Mouse (Mus musculus): ENCODE measurements around the gene Nfatc3. TPM values are rescaled to one million over a fixed set of nuclear protein-coding genes. Genes with fewer than 3 reads are reported as not detected.

The Nfatc3 gene
- polyA plus RNA-seq, 1 experiment, result 11.1 TPM

DNA sequence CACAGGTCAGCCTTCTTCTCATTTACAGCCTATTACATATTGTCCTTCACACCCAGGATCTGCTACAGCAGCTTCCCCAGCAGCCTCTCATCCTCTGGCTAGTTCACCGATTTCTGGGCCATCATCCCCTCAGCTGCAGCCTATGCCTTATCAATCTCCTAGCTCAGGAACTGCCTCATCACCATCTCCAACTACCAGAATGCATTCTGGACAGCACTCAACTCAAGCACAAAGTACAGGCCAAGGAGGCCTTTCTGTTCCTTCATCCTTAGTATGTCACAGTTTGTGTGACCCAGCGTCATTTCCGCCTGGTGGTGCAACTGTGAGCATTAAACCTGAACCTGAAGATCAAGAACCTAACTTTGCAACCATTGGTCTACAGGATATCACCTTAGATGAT lies 50.1 kb downstream of the Nfatc3 start:
- DNase-seq, result no peak
- WGBS, result 95% methylated on average over 3 of the region's 3 CpGs
- H3K4me1 ChIP-seq (ENCODE audit: control insufficient read depth, insufficient read depth, low read length), result no peaks in the 10 kb centered on the region
- H3K27me3 ChIP-seq (ENCODE audit: control insufficient read depth, insufficient read depth, low read length), result no peaks in the 10 kb centered on the region
- no peak overlapping the region for H3K4me3 ChIP-seq (replicated peaks; ENCODE audit: insufficient read depth, low read depth, low read length)
- no peak overlapping the region for H3K27ac ChIP-seq (ENCODE audit: insufficient read depth, low read length)
- TF ChIP-seq CTCF (IDR thresholded peaks at IDR 0.05; ENCODE audit: borderline replicate concordance, insufficient read depth, low read depth, low read length) (no peak), POLR2A (IDR thresholded peaks at IDR 0.05; ENCODE audit: borderline replicate concordance, insufficient read depth, low read length) (no peak)

- Histone ChIP-seq H3K27me3 (ENCODE audit: control insufficient read depth, insufficient read depth, low read length) (no peaks in the 10 kb centered on the region), H3K4me3 (replicated peaks; ENCODE audit: insufficient read depth, low read depth, low read length) (no peak overlapping the region), H3K4me1 (ENCODE audit: control insufficient read depth, insufficient read depth, low read length) (no peaks in the 10 kb centered on the region), H3K27ac (ENCODE audit: insufficient read depth, low read length) (no peak overlapping the region)
- TF ChIP-seq CTCF (IDR thresholded peaks at IDR 0.05; ENCODE audit: borderline replicate concordance, insufficient read depth, low read depth, low read length) (no peak), POLR2A (IDR thresholded peaks at IDR 0.05; ENCODE audit: borderline replicate concordance, insufficient read depth, low read length) (no peak)
- 95% methylated on average over 2 of the region's 2 CpGs for WGBS
- DNase-seq, result no peak
These were observed 53.4 kb downstream of the Nfatc3 start for GRCm38 (mm10) chr8:106112041-106112440.

GRCm38 (mm10) chr8:106112514-106112913 lies 53.9 kb downstream of the Nfatc3 start:
- no peak for TF ChIP-seq CTCF (IDR thresholded peaks at IDR 0.05; ENCODE audit: borderline replicate concordance, insufficient read depth, low read depth, low read length)
- TF ChIP-seq POLR2A (IDR thresholded peaks at IDR 0.05; ENCODE audit: borderline replicate concordance, insufficient read depth, low read length), result no peak
- no peak for DNase-seq
- Histone ChIP-seq H3K27ac (ENCODE audit: insufficient read depth, low read length) (no peak overlapping the region), H3K4me1 (ENCODE audit: control insufficient read depth, insufficient read depth, low read length) (no peaks in the 10 kb centered on the region), H3K4me3 (replicated peaks; ENCODE audit: insufficient read depth, low read depth, low read length) (no peak overlapping the region), H3K27me3 (ENCODE audit: control insufficient read depth, insufficient read depth, low read length) (no peaks in the 10 kb centered on the region)
- 95% methylated on average over 1 of the region's 1 CpGs for WGBS

GRCm38 (mm10) chr8:106115897-106116296 lies 57.3 kb downstream of the Nfatc3 start:
- WGBS, result 94% methylated on average over 3 of the region's 3 CpGs
- DNase-seq, result no peak
- Histone ChIP-seq H3K4me3 (replicated peaks; ENCODE audit: insufficient read depth, low read depth, low read length) (no peak overlapping the region), H3K4me1 (ENCODE audit: control insufficient read depth, insufficient read depth, low read length) (no peaks in the 10 kb centered on the region), H3K27me3 (ENCODE audit: control insufficient read depth, insufficient read depth, low read length) (no peaks in the 10 kb centered on the region), H3K27ac (ENCODE audit: insufficient read depth, low read length) (no peak overlapping the region)
- no peak for TF ChIP-seq POLR2A (IDR thresholded peaks at IDR 0.05; ENCODE audit: borderline replicate concordance, insufficient read depth, low read length)
- TF ChIP-seq CTCF (IDR thresholded peaks at IDR 0.05; ENCODE audit: borderline replicate concordance, insufficient read depth, low read depth, low read length), result peak; percentile 35; the same call in 1 of the 2 replicates

GRCm38 (mm10) chr8:106123443-106123842 lies 64.8 kb downstream of the Nfatc3 start:
- H3K4me1 ChIP-seq (ENCODE audit: control insufficient read depth, insufficient read depth, low read length), result no peaks in the 10 kb centered on the region
- no peak for DNase-seq
- no peak overlapping the region for H3K4me3 ChIP-seq (replicated peaks; ENCODE audit: insufficient read depth, low read depth, low read length)
- no peaks in the 10 kb centered on the region for H3K27me3 ChIP-seq (ENCODE audit: control insufficient read depth, insufficient read depth, low read length)
- TF ChIP-seq POLR2A (IDR thresholded peaks at IDR 0.05; ENCODE audit: borderline replicate concordance, insufficient read depth, low read length) (no peak), CTCF (IDR thresholded peaks at IDR 0.05; ENCODE audit: borderline replicate concordance, insufficient read depth, low read depth, low read length) (no peak)
- H3K27ac ChIP-seq (ENCODE audit: insufficient read depth, low read length), result no peak overlapping the region
- WGBS, result 80% methylated on average over 3 of the region's 3 CpGs

DNA sequence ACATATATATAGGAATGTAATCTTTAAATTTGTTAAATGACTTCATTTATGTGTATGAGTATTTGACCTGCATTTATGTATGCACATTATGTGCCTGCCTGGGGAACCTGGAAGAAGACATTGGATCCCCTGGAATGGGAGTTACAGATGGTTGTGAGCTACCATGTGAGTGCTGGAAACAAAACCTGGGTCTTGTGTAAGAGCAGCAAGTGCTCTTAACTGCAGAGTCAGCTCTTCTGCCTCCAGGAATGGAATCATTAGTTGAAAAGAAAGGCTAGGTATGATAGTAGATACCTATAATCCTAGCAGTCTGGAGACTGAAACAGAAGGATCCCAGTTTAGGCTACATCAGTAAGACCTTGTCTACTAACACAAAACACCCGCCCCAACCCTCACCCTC lies 67.4 kb downstream of the Nfatc3 start:
- TF ChIP-seq CTCF (IDR thresholded peaks at IDR 0.05; ENCODE audit: borderline replicate concordance, insufficient read depth, low read depth, low read length) (no peak), POLR2A (IDR thresholded peaks at IDR 0.05; ENCODE audit: borderline replicate concordance, insufficient read depth, low read length) (no peak)
- WGBS, result 100% methylated on average over 1 of the region's 1 CpGs
- no peak overlapping the region for H3K27ac ChIP-seq (ENCODE audit: insufficient read depth, low read length)
- no peak for DNase-seq
- no peaks in the 10 kb centered on the region for H3K27me3 ChIP-seq (ENCODE audit: control insufficient read depth, insufficient read depth, low read length)
- H3K4me3 ChIP-seq (replicated peaks; ENCODE audit: insufficient read depth, low read depth, low read length), result no peak overlapping the region
- no peaks in the 10 kb centered on the region for H3K4me1 ChIP-seq (ENCODE audit: control insufficient read depth, insufficient read depth, low read length)

- TF ChIP-seq CTCF (IDR thresholded peaks at IDR 0.05; ENCODE audit: borderline replicate concordance, insufficient read depth, low read depth, low read length) (no peak), POLR2A (IDR thresholded peaks at IDR 0.05; ENCODE audit: borderline replicate concordance, insufficient read depth, low read length) (no peak)
- H3K27ac ChIP-seq (ENCODE audit: insufficient read depth, low read length), result no peak overlapping the region
- H3K4me1 ChIP-seq (ENCODE audit: control insufficient read depth, insufficient read depth, low read length), result no peaks in the 10 kb centered on the region
- DNase-seq, result no peak
- H3K27me3 ChIP-seq (ENCODE audit: control insufficient read depth, insufficient read depth, low read length), result no peaks in the 10 kb centered on the region
- WGBS, result 81% methylated on average over 3 of the region's 3 CpGs
- H3K4me3 ChIP-seq (replicated peaks; ENCODE audit: insufficient read depth, low read depth, low read length), result no peak overlapping the region
These were observed 68.4 kb downstream of the Nfatc3 start for GRCm38 (mm10) chr8:106127054-106127453.

- H3K4me1 ChIP-seq (ENCODE audit: control insufficient read depth, insufficient read depth, low read length), result no peaks in the 10 kb centered on the region
- DNase-seq, result peak in 1 of 2 experiments; percentile 13
- H3K27me3 ChIP-seq (ENCODE audit: control insufficient read depth, insufficient read depth, low read length), result no peaks in the 10 kb centered on the region
- TF ChIP-seq CTCF (IDR thresholded peaks at IDR 0.05; ENCODE audit: borderline replicate concordance, insufficient read depth, low read depth, low read length) (no peak), POLR2A (IDR thresholded peaks at IDR 0.05; ENCODE audit: borderline replicate concordance, insufficient read depth, low read length) (no peak)
- H3K27ac ChIP-seq (ENCODE audit: insufficient read depth, low read length), result no peak overlapping the region
- 87% methylated on average over 10 of the region's 10 CpGs for WGBS
- no peak overlapping the region for H3K4me3 ChIP-seq (replicated peaks; ENCODE audit: insufficient read depth, low read depth, low read length)
These were observed 69.3 kb downstream of the Nfatc3 start for GRCm38 (mm10) chr8:106127882-106128410.
